Mouse (Mus musculus) hindbrain, embryonic 15.5 days (tissue): ENCODE results near the gene Lrrn2. TPM values are rescaled to one million over a fixed set of nuclear protein-coding genes. Genes with fewer than 3 reads are reported as not detected.

Experiments used
- ATAC-seq: fragments of 200-750 bp; cut with Nextera tagmentation; 2 replicates; pipeline ENCODE4 v1.8.0; 2017; ENCODE audit warnings: low read depth, moderate number of reproducible peaks, moderate TSS enrichment; ENCODE audit not compliant: low FRiP score
- H3K27ac ChIP-seq: fragments of 300-500 bp; sonication (generic); replicated peaks from 2 replicates; pipeline ENCODE4 v1.5.1; 2015; ENCODE audit warnings: mild to moderate bottlenecking, inconsistent platforms
- H3K27me3 ChIP-seq: fragments of 300-500 bp; sonication (generic); 2 replicates; pipeline ENCODE4 v1.6.1; 2015; ENCODE audit warnings: control low read depth, inconsistent platforms
- H3K36me3 ChIP-seq: fragments of 300-500 bp; sonication (generic); 2 replicates; pipeline ENCODE4 v1.6.1; 2015; ENCODE audit warnings: control low read depth, inconsistent platforms
- H3K4me1 ChIP-seq: fragments of 300-500 bp; sonication (generic); replicated peaks from 2 replicates; pipeline ENCODE4 v1.6.1; 2015; ENCODE audit warnings: control low read depth, inconsistent platforms
- H3K4me2 ChIP-seq: fragments of 300-500 bp; sonication (generic); 2 replicates; pipeline ENCODE4 v1.6.1; 2015; ENCODE audit warnings: moderate library complexity, mild to moderate bottlenecking, inconsistent platforms
- H3K4me3 ChIP-seq: fragments of 300-500 bp; sonication (generic); 2 replicates; pipeline ENCODE4 v1.5.1; 2015; ENCODE audit warnings: mild to moderate bottlenecking, inconsistent platforms
- H3K9ac ChIP-seq: fragments of 300-500 bp; sonication (generic); 2 replicates; pipeline ENCODE4 v1.6.1; 2015; ENCODE audit warnings: inconsistent platforms
- H3K9me3 ChIP-seq: fragments of 300-500 bp; sonication (generic); 2 replicates; pipeline ENCODE4 v1.6.1; 2016; ENCODE audit warnings: control low read depth, inconsistent platforms
- WGBS: fragments of 180-500 bp; shearing (Covaris S2); methylation state at CpG from one replicate; pipeline ENCODE4 v1.1.7; 2015; 5-methylcytosine and 5-hydroxymethylcytosine counted together
- polyA plus RNA-seq: library from polyadenylated mRNA; unstranded; fragments of >200 nt; fragmentation: Nextera tagmentation; extraction: Ambion mirVana; gene quantifications from 2 replicates; pipeline ENCODE4 v1.2.1, GENCODE M21; 2015

Lrrn2 gene
- 49.3 and 58.4 TPM in 2 replicates for polyA plus RNA-seq

DNA sequence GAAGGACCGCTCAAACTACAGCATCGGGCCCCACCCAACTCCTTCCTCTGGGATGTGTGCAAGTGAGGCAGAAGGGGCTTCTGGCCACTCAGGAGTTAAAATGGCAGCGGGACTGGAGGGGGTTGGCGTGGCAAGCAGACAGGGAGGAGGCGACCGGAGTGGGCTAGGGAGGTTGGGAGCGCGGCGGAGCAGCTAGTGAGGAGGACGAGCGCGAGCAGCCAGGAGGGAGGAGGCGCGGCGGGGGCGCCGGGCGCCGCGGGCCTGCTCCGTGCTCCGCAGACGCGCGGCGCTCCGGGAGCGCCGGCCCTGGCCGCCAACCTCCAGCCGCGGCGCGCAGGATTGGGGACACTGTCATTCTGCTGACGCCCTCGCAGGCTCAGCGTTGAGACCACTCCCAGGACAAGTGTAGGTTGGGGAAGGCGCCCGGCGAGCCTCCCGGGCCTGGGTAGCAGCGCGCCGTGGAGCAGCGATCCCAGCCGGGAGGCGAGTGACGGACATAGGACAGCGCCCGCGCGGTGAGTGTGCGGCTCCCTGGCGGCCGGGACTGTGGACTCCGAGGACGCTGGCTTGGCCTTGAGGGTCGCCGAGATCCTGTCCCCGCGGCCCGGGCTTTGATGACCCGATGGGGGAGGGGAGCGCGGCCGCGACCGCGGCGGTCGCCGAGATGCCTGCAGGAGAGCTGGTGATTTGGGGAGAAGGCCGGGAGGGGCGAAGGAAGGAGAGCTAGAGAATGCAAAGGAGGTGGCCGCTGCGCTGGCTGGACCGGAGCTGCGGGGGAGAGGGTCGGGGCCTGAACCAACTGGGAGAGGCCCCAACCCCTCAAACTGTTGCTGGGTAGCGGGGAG is at the start of gene Lrrn2:
Gene Lrrn2, plus strand, starts transcription at position 113 of the 845 bp plus-strand sequence.
- H3K4me2 ChIP-seq, result peak within 1 kb of the TSS; percentile 87
- no peaks in the 10 kb centered on the region for H3K9me3 ChIP-seq
- peak within 1 kb of the TSS; percentile 90 for H3K9ac ChIP-seq
- H3K4me3 ChIP-seq, result peak within 1 kb of the TSS; percentile 88
- peak within 1 kb of the TSS; percentile 92 for H3K27ac ChIP-seq
- no peaks in the 10 kb centered on the region for H3K27me3 ChIP-seq
- ATAC-seq, result peak; percentile 88
- under 1% methylated on average over 65 of the region's 80 CpGs for WGBS
- no peaks in the 10 kb centered on the region for H3K36me3 ChIP-seq
- H3K4me1 ChIP-seq, result peaks cover 48% of the 10 kb centered on the region

DNA sequence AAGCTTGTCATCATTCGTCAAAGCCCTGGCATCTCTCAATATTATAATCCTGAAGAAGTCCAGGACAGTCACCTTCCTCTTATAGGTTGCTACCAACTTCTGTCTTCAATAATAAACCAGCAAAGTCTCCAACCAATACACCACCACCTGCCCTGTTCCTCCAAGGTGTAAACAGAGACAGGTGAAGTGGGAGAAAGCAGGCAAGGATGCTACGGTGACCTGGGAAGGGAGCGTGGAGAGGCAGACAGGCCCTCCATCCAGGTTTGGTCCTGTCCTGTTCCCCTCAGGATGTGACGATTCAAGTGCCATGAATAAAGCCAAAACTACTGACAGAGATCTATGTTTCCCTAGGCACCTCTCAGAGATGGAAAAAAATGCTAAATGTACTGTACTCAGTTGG is 48.1 kb upstream of the Lrrn2 start:
- no peaks in the 10 kb centered on the region for H3K36me3 ChIP-seq
- no peak for ATAC-seq
- no peak overlapping the region for H3K27ac ChIP-seq
- no peaks in the 10 kb centered on the region for H3K4me1 ChIP-seq
- no peak overlapping the region for H3K4me3 ChIP-seq
- H3K9me3 ChIP-seq, result no peaks in the 10 kb centered on the region
- H3K9ac ChIP-seq, result no peak overlapping the region
- no peak overlapping the region for H3K4me2 ChIP-seq
- WGBS, result 88% methylated on average over 4 of the region's 4 CpGs
- H3K27me3 ChIP-seq, result no peaks in the 10 kb centered on the region

DNA sequence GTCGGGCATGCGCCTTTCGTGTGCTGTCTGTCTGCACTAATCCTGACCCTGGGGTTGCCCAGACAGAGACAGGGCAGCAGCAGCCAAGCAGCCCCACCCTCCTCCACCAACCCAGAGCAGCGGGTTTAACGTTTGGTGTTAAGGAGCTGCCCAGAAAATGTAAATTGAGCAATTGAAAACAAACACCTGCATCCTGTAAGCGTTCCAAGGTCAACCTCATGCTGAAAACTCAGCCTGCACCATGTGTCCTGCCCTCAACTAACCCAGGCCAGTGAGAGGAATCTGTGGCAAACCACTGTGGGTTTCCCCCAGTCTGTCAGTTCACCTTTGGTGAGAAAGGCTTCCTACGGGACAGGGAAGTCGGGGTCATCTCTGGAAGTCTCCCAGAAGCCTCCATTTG is 46.0 kb upstream of the Lrrn2 start:
- H3K4me3 ChIP-seq, result no peak overlapping the region
- no peak overlapping the region for H3K9ac ChIP-seq
- H3K4me2 ChIP-seq, result no peak overlapping the region
- no peaks in the 10 kb centered on the region for H3K9me3 ChIP-seq
- H3K4me1 ChIP-seq, result peaks cover 7% of the 10 kb centered on the region; the same call in 1 of the 2 replicates
- no peaks in the 10 kb centered on the region for H3K36me3 ChIP-seq
- H3K27ac ChIP-seq, result no peak overlapping the region
- WGBS, result 72% methylated on average over 8 of the region's 8 CpGs
- no peaks in the 10 kb centered on the region for H3K27me3 ChIP-seq
- no peak for ATAC-seq

DNA sequence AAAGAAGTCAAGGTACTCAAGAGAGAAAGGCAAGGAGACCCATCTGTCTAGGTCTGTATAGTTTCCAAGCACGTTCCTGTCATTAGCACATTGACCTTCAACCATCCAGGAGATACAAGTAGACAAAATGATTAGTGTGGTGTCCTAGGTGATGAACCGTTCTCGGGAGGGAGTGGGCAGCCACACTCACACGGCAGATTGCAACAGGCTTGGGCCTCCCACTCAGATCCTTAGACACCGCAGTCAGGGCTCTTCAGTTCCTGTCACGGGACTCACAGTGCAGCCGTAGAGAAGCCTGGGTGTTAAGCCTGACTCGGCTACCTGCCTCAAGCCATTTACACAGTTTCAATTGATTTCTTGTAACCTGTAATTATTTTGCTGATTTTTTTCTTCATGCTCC is 43.2 kb upstream of the Lrrn2 start:
- ATAC-seq, result peak; percentile 42; the same call in 1 of the 2 replicates

DNA sequence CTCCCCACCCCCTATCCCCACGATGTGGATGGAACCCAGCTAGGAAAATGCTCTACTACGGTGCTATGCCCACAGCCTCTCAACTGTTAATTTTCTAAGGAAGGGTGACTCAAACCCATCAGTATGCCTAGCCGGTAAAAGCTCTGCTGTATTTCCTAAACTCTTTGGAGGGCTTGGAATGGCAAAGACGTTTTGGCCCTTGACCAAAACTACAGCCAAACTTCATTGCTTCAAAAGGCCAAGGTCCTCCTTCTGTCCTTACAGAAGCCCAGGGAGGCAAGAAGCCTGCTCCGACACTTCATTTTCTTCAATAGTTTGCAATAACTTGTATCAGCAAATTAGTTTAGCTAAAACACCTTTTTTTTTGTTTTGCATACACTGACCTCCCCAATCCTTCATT is 42.4 kb upstream of the Lrrn2 start:
- Histone ChIP-seq H3K9ac (no peak overlapping the region), H3K4me3 (no peak overlapping the region), H3K27me3 (no peaks in the 10 kb centered on the region), H3K27ac (no peak overlapping the region), H3K4me1 (peaks cover 7% of the 10 kb centered on the region; the same call in 1 of the 2 replicates), H3K4me2 (no peak overlapping the region), H3K9me3 (no peaks in the 10 kb centered on the region), H3K36me3 (no peaks in the 10 kb centered on the region)
- 64% methylated on average over 5 of the region's 5 CpGs for WGBS
- no peak for ATAC-seq

More for the DNA sequence above, 43.2 kb upstream of the Lrrn2 start:
- peaks cover 7% of the 10 kb centered on the region; the same call in 1 of the 2 replicates for H3K4me1 ChIP-seq
- no peak overlapping the region for H3K27ac ChIP-seq
- no peaks in the 10 kb centered on the region for H3K36me3 ChIP-seq
- no peak overlapping the region for H3K4me2 ChIP-seq
- H3K9ac ChIP-seq, result no peak overlapping the region
- H3K27me3 ChIP-seq, result no peaks in the 10 kb centered on the region
- H3K9me3 ChIP-seq, result no peaks in the 10 kb centered on the region
- 64% methylated on average over 8 of the region's 8 CpGs for WGBS
- H3K4me3 ChIP-seq, result no peak overlapping the region

DNA sequence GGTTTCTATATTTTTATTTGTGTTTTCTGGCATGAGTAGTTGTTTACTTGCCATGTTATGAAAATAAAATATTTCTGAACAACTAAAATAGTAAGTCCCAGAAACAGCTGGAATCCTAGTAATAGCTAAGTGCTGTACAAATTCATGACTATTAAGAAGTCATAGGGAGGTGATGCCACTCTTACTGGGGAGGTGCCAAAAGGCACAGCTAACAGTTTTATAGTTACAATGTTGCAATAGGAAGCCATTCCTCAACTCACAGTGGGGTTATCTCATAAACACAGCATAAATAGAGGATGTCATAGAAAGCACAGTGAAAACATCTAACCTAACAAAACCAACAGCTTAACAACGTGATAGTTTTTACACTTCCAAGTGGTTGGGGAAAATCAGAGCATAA is 41.7 kb upstream of the Lrrn2 start:
- ATAC-seq, result no peak

DNA sequence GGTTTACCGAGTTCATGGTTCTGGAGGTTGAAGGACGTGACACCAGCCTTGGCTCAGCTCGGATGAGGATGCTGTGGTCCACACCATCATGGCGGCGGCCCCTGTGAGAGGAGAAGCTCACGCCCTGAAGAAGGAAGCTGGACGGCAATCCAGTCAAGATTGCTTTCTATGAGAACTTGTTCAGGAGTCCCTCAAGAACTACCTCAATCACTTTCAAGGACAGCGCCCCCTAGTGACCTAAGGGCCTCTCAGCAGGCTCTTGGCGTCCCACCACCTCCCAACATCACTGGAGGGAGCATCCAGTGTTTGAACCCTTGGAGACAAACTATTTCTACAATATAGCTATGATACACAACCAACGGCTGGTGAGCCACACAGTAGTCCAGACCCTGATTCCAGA is 36.5 kb upstream of the Lrrn2 start:
- Histone ChIP-seq H3K9me3 (no peaks in the 10 kb centered on the region), H3K4me2 (no peak overlapping the region), H3K4me3 (no peak overlapping the region), H3K27ac (no peak overlapping the region), H3K4me1 (peaks cover 6% of the 10 kb centered on the region; the same call in 1 of the 2 replicates), H3K9ac (no peak overlapping the region), H3K36me3 (no peaks in the 10 kb centered on the region), H3K27me3 (no peaks in the 10 kb centered on the region)
- WGBS, result 86% methylated on average over 10 of the region's 10 CpGs
- ATAC-seq, result no peak

More for the DNA sequence above, 41.7 kb upstream of the Lrrn2 start:
- Histone ChIP-seq H3K27ac (no peak overlapping the region), H3K4me2 (no peak overlapping the region), H3K36me3 (no peaks in the 10 kb centered on the region), H3K9ac (no peak overlapping the region), H3K4me1 (peaks cover 7% of the 10 kb centered on the region; the same call in 1 of the 2 replicates), H3K9me3 (no peaks in the 10 kb centered on the region), H3K4me3 (no peak overlapping the region), H3K27me3 (no peaks in the 10 kb centered on the region)
- 69% methylated on average over 1 of the region's 1 CpGs for WGBS

DNA sequence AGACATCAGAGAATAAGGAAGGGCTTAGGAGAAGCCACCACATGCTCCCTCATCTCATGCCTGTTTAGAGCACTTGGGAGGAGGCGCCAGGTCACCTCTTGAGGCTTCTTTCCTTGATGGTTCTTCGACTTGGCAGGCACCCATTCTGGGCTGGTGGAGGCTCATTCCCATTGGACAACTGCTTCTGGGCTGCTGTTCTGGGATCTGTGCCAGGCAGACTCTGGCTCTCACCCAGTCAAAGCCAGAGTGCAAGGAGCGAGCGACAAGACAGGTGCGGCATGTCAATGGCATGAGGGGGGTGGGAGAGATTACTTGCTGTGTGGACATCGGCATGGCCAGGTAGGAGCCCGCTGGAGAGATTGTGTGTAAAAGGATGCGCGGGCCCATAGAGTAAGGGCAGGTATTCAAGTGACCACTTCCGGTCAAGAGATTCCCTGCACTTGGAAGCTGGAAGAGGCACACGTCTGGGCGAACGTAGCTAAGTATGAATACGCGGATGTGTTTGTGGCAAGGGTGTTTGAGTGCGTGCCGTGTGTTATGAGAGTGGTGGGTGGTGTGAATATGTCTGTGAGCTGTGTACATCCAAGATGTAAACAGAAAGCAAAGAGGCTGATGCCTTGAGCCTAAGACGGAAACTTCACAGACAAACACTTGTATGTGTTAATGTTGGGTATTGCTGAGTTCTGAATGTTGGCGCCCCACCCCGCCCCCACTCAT is 35.8 kb upstream of the Lrrn2 start:
- Histone ChIP-seq H3K4me1 (peaks cover 6% of the 10 kb centered on the region; the same call in 1 of the 2 replicates), H3K4me2 (no peak overlapping the region), H3K4me3 (no peak overlapping the region), H3K36me3 (no peaks in the 10 kb centered on the region), H3K9ac (no peak overlapping the region), H3K27ac (no peak overlapping the region), H3K9me3 (no peaks in the 10 kb centered on the region), H3K27me3 (no peaks in the 10 kb centered on the region)
- ATAC-seq, result peak; percentile 63; the same call in 1 of the 2 replicates
- WGBS, result 84% methylated on average over 20 of the region's 20 CpGs

DNA sequence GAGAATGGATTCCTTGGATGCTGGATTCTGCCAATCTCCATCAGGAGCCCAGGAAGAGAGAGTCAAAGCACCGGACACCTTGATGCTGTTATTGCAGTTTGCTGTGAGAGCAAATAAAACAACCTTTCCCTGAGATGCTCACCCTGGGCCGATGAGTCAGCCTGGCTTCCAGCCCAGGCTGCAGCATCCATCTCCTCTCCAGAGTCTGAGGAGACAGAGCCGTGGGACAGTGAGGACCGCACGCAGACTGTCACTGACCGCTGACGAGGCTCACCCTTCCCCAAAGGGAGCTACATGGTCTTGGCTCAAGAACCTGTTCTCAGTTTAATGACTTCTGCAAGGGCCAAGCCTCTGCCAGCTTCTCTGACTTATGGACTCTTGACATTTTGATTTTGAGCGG is 34.3 kb upstream of the Lrrn2 start:
- H3K9ac ChIP-seq, result no peak overlapping the region
- H3K36me3 ChIP-seq, result no peaks in the 10 kb centered on the region
- H3K4me1 ChIP-seq, result peaks cover 6% of the 10 kb centered on the region; the same call in 1 of the 2 replicates
- ATAC-seq, result no peak
- no peak overlapping the region for H3K4me3 ChIP-seq
- 82% methylated on average over 8 of the region's 8 CpGs for WGBS
- no peaks in the 10 kb centered on the region for H3K9me3 ChIP-seq
- H3K27me3 ChIP-seq, result no peaks in the 10 kb centered on the region
- H3K4me2 ChIP-seq, result no peak overlapping the region
- H3K27ac ChIP-seq, result no peak overlapping the region

DNA sequence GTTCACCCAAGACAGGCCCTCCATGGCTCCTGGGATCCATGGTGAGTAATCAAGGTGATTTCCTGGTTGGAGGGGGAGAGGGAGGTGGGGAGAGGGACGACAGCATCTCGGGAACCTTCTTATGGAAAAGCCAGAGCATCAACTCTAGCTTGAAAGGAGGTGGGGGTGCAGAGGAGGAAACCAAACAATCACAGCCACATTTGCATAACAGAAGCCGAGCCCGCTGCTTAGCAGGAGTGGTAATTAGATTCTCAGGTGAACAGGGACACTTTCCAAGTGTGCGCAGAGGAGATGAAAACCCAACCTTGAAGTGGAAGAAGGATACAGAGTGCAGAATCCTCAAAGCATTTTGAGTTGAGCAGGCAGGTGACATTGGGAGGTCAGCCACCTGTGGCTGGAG is 29.3 kb upstream of the Lrrn2 start:
- Histone ChIP-seq H3K27me3 (no peaks in the 10 kb centered on the region), H3K9ac (no peak overlapping the region), H3K4me1 (peaks cover 9% of the 10 kb centered on the region), H3K36me3 (no peaks in the 10 kb centered on the region), H3K27ac (no peak overlapping the region), H3K9me3 (no peaks in the 10 kb centered on the region), H3K4me3 (no peak overlapping the region), H3K4me2 (no peak overlapping the region)
- 28% methylated on average over 5 of the region's 5 CpGs for WGBS
- no peak for ATAC-seq

DNA sequence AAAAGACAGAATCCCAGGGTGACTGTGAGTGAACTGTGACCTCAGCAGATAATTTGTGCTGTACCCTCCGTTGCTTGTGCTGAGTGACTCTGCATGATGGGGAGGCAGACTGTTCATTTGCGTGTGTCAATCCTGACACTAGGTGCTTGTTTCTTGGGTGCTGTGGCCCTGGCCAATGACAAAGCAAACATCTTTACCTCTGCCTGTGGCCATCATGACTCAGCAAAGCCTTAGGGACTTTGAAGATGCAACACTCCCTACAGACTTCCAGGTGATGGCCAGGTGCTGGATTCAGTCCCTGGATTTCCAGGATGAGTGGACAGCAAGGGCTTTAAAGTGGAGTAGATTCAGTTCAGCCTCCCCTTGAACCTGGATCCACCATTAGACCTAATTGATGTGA is 28.8 kb upstream of the Lrrn2 start:
- no peak overlapping the region for H3K4me2 ChIP-seq
- H3K9ac ChIP-seq, result no peak overlapping the region
- no peak overlapping the region for H3K4me3 ChIP-seq
- no peak for ATAC-seq
- peaks cover 9% of the 10 kb centered on the region for H3K4me1 ChIP-seq
- no peaks in the 10 kb centered on the region for H3K9me3 ChIP-seq
- H3K36me3 ChIP-seq, result no peaks in the 10 kb centered on the region
- 74% methylated on average over 2 of the region's 2 CpGs for WGBS
- H3K27me3 ChIP-seq, result no peaks in the 10 kb centered on the region
- no peak overlapping the region for H3K27ac ChIP-seq

DNA sequence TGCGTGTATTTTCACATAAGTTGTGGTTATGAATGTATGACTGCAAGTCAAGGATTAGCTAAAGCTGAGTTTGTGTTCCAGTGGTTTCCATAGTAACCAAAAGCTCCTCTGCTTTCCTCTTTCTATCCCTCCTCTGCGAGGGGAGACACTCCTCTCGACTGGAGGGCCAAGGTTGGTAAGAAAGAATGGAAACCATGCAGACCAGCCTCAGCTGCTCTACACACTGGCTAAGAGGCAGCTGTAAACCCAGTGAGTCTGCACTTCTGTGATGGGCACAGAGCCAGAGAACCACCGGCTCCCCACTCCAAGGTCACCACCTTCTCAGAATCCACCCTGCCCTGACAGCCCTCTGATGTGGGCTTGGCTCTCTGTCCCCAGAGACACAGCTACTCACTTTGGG is 28.3 kb upstream of the Lrrn2 start:
- Histone ChIP-seq H3K4me1 (peaks cover 9% of the 10 kb centered on the region), H3K4me3 (no peak overlapping the region), H3K36me3 (no peaks in the 10 kb centered on the region), H3K27me3 (no peaks in the 10 kb centered on the region), H3K9me3 (no peaks in the 10 kb centered on the region), H3K4me2 (no peak overlapping the region), H3K27ac (no peak overlapping the region), H3K9ac (no peak overlapping the region)
- ATAC-seq, result no peak
- 30% methylated on average over 4 of the region's 4 CpGs for WGBS
